Mouse (Mus musculus) intestine, embryonic 15.5 days (tissue): Measurements from ENCODE around the gene Shpk. TPM values are rescaled to one million over a fixed set of nuclear protein-coding genes. Genes with fewer than 3 reads are reported as not detected.

Source experiments
- ATAC-seq: fragments of 200-750 bp; cut with Nextera tagmentation; 2 replicates; pipeline ENCODE4 v1.8.0; 2017; ENCODE audit warnings: moderate TSS enrichment, moderate library complexity
- H3K27ac ChIP-seq: fragments of 300-500 bp; sonication (generic); 2 replicates; pipeline ENCODE4 v1.5.1; 2015; ENCODE audit warnings: mild to moderate bottlenecking, inconsistent platforms
- H3K27me3 ChIP-seq: fragments of 300-500 bp; sonication (generic); replicated peaks from 2 replicates; pipeline ENCODE4 v1.6.1; 2015; ENCODE audit warnings: inconsistent platforms
- H3K36me3 ChIP-seq: fragments of 300-500 bp; sonication (generic); 2 replicates; pipeline ENCODE4 v1.6.1; 2015; ENCODE audit warnings: inconsistent platforms
- H3K4me1 ChIP-seq: fragments of 300-500 bp; sonication (generic); replicated peaks from 2 replicates; pipeline ENCODE4 v1.6.1; 2015; ENCODE audit warnings: inconsistent platforms
- H3K4me2 ChIP-seq: fragments of 300-500 bp; sonication (generic); replicated peaks from 2 replicates; pipeline ENCODE4 v1.6.1; 2015; ENCODE audit warnings: mild to moderate bottlenecking, inconsistent platforms
- H3K4me3 ChIP-seq: fragments of 300-500 bp; sonication (generic); replicated peaks from 2 replicates; pipeline ENCODE4 v1.5.1; 2015; ENCODE audit warnings: inconsistent platforms
- H3K9ac ChIP-seq: fragments of 300-500 bp; sonication (generic); 2 replicates; pipeline ENCODE4 v1.6.1; 2015; ENCODE audit warnings: inconsistent platforms
- H3K9me3 ChIP-seq: fragments of 300-500 bp; sonication (generic); 2 replicates; pipeline ENCODE4 v1.6.1; 2016; ENCODE audit warnings: inconsistent platforms
- whole genome bisulfite sequencing: fragments of 180-500 bp; shearing (Covaris S2); methylation state at CpG from one replicate; pipeline ENCODE4 v1.1.7; 2015; 5-methylcytosine and 5-hydroxymethylcytosine counted together
- polyA plus RNA-seq: library from polyadenylated mRNA; unstranded; fragments of >200 nt; fragmentation: Nextera tagmentation; extraction: Ambion mirVana; gene quantifications from 2 replicates; pipeline ENCODE4 v1.2.1, GENCODE M21; 2015

Gene Shpk
- polyA plus RNA-seq: 6.2 and 8.1 TPM in 2 replicates

GRCm38 (mm10) chr11:73199230-73199712, at the start of gene Shpk:
Gene Shpk (plus strand): TSS chr11:73199460.
- no peaks in the 10 kb centered on the region for H3K36me3 ChIP-seq
- H3K27me3 ChIP-seq: no peaks in the 10 kb centered on the region
- H3K4me1 ChIP-seq: peaks cover 11% of the 10 kb centered on the region; the same call in 1 of the 2 replicates
- 0% methylated on average over 32 of the region's 32 CpGs for WGBS
- peak within 1 kb of the TSS; percentile 44; the same call in 1 of the 2 replicates for H3K27ac ChIP-seq
- H3K9ac ChIP-seq: peak within 1 kb of the TSS; percentile 81
- ATAC-seq: peak; percentile 99
- H3K9me3 ChIP-seq: no peaks in the 10 kb centered on the region
- peak within 1 kb of the TSS; percentile 98 for H3K4me2 ChIP-seq
- peak within 1 kb of the TSS; percentile 79 for H3K4me3 ChIP-seq

- 79% methylated on average over 6 of the region's 6 CpGs for WGBS
- no peaks in the 10 kb centered on the region for H3K9me3 ChIP-seq
Observed at GRCm38 (mm10) chr11:73155071-73155470, 44.2 kb upstream of the Shpk start.

GRCm38 (mm10) chr11:73159957-73160810, 39.1 kb upstream of the Shpk start, which contains the start of gene P2rx5:
Gene P2rx5 (plus strand): TSS chr11:73160421.
- peak; percentile 88 for ATAC-seq
- peak within 1 kb of the TSS; percentile 42 for H3K4me3 ChIP-seq
- no peaks in the 10 kb centered on the region for H3K36me3 ChIP-seq
- WGBS: 3% methylated on average over 49 of the region's 49 CpGs
- H3K9ac ChIP-seq: peak within 1 kb of the TSS; percentile 45; the same call in 1 of the 2 replicates
- no peaks in the 10 kb centered on the region for H3K9me3 ChIP-seq
- peaks cover 3% of the 10 kb centered on the region; the same call in 1 of the 2 replicates for H3K4me1 ChIP-seq
- peak within 1 kb of the TSS; percentile 88 for H3K4me2 ChIP-seq
- no peak within 1 kb of the TSS for H3K27ac ChIP-seq
- peaks cover 22% of the 10 kb centered on the region for H3K27me3 ChIP-seq

More at GRCm38 (mm10) chr11:73155071-73155470, 44.2 kb upstream of the Shpk start:
- H3K4me3 ChIP-seq: no peak overlapping the region
- H3K36me3 ChIP-seq: no peaks in the 10 kb centered on the region
- H3K4me1 ChIP-seq: no peaks in the 10 kb centered on the region; the same call in 1 of the 2 replicates
- H3K27me3 ChIP-seq: peaks cover 10% of the 10 kb centered on the region
- no peak overlapping the region for H3K9ac ChIP-seq
- no peak overlapping the region for H3K4me2 ChIP-seq
- no peak for ATAC-seq
- no peak overlapping the region for H3K27ac ChIP-seq

- Histone ChIP-seq H3K9ac (no peak overlapping the region), H3K4me1 (peaks cover 3% of the 10 kb centered on the region; the same call in 1 of the 2 replicates), H3K9me3 (no peaks in the 10 kb centered on the region), H3K27me3 (peaks cover 22% of the 10 kb centered on the region), H3K27ac (no peak overlapping the region), H3K4me2 (peak overlapping the region; percentile 88), H3K36me3 (no peaks in the 10 kb centered on the region), H3K4me3 (peak overlapping the region; percentile 42; the same call in 1 of the 2 replicates)
- 22% methylated on average over 6 of the region's 6 CpGs for WGBS
- peak; percentile 58; the same call in 1 of the 2 replicates for ATAC-seq
Observed at GRCm38 (mm10) chr11:73160811-73161200, 38.5 kb upstream of the Shpk start.

- no peak overlapping the region for H3K4me2 ChIP-seq
- no peaks in the 10 kb centered on the region for H3K36me3 ChIP-seq
- H3K9ac ChIP-seq: no peak overlapping the region
- no peaks in the 10 kb centered on the region for H3K9me3 ChIP-seq
- no peak overlapping the region for H3K4me3 ChIP-seq
- peaks cover 22% of the 10 kb centered on the region for H3K27me3 ChIP-seq
- H3K27ac ChIP-seq: no peak overlapping the region
- ATAC-seq: no peak
- H3K4me1 ChIP-seq: peaks cover 3% of the 10 kb centered on the region; the same call in 1 of the 2 replicates
- WGBS: 87% methylated on average over 4 of the region's 4 CpGs
Observed at GRCm38 (mm10) chr11:73161616-73162015, 37.6 kb upstream of the Shpk start.

- Histone ChIP-seq H3K36me3 (no peaks in the 10 kb centered on the region), H3K4me3 (no peak overlapping the region), H3K9me3 (no peaks in the 10 kb centered on the region), H3K4me2 (no peak overlapping the region), H3K27me3 (peaks cover 22% of the 10 kb centered on the region), H3K4me1 (peaks cover 3% of the 10 kb centered on the region; the same call in 1 of the 2 replicates), H3K27ac (no peak overlapping the region), H3K9ac (no peak overlapping the region)
- 56% methylated on average over 5 of the region's 5 CpGs for WGBS
- ATAC-seq: no peak
Observed at GRCm38 (mm10) chr11:73162284-73162683, 37.0 kb upstream of the Shpk start.

- H3K4me3 ChIP-seq: no peak overlapping the region
- no peak for ATAC-seq
- peaks cover 4% of the 10 kb centered on the region; the same call in 1 of the 2 replicates for H3K4me1 ChIP-seq
- no peaks in the 10 kb centered on the region for H3K27me3 ChIP-seq
- no peak overlapping the region for H3K9ac ChIP-seq
- 87% methylated on average over 8 of the region's 8 CpGs for WGBS
- no peaks in the 10 kb centered on the region for H3K36me3 ChIP-seq
- H3K27ac ChIP-seq: no peak overlapping the region
- H3K4me2 ChIP-seq: no peak overlapping the region
- H3K9me3 ChIP-seq: no peaks in the 10 kb centered on the region
Observed at GRCm38 (mm10) chr11:73168071-73168470, 31.2 kb upstream of the Shpk start.

- Histone ChIP-seq H3K36me3 (no peaks in the 10 kb centered on the region), H3K27me3 (no peaks in the 10 kb centered on the region), H3K4me3 (no peak overlapping the region), H3K4me2 (no peak overlapping the region), H3K9me3 (no peaks in the 10 kb centered on the region), H3K4me1 (peaks cover 4% of the 10 kb centered on the region; the same call in 1 of the 2 replicates), H3K9ac (no peak overlapping the region), H3K27ac (no peak overlapping the region)
- no peak for ATAC-seq
- 88% methylated on average over 6 of the region's 6 CpGs for WGBS
Observed at GRCm38 (mm10) chr11:73168576-73168975, 30.7 kb upstream of the Shpk start.

GRCm38 (mm10) chr11:73169231-73169630, 30.0 kb upstream of the Shpk start:
- ATAC-seq: peak; percentile 60; the same call in 1 of the 2 replicates
- no peak overlapping the region for H3K4me3 ChIP-seq
- 43% methylated on average over 4 of the region's 4 CpGs for WGBS

GRCm38 (mm10) chr11:73172186-73172585, 27.1 kb upstream of the Shpk start:
- Histone ChIP-seq H3K4me2 (no peak overlapping the region), H3K36me3 (peaks cover 3% of the 10 kb centered on the region; the same call in 1 of the 2 replicates), H3K27me3 (no peaks in the 10 kb centered on the region), H3K9me3 (no peaks in the 10 kb centered on the region), H3K4me1 (peaks cover 15% of the 10 kb centered on the region), H3K27ac (no peak overlapping the region), H3K4me3 (no peak overlapping the region), H3K9ac (no peak overlapping the region)
- WGBS: 38% methylated on average over 5 of the region's 5 CpGs
- ATAC-seq: no peak

More at GRCm38 (mm10) chr11:73169231-73169630, 30.0 kb upstream of the Shpk start:
- Histone ChIP-seq H3K27me3 (no peaks in the 10 kb centered on the region), H3K4me1 (peaks cover 4% of the 10 kb centered on the region; the same call in 1 of the 2 replicates), H3K27ac (no peak overlapping the region), H3K4me2 (no peak overlapping the region), H3K9me3 (no peaks in the 10 kb centered on the region), H3K9ac (no peak overlapping the region), H3K36me3 (peaks cover 3% of the 10 kb centered on the region; the same call in 1 of the 2 replicates)

GRCm38 (mm10) chr11:73175612-73176011, 23.6 kb upstream of the Shpk start:
- H3K4me3 ChIP-seq: peak overlapping the region; percentile 94
- H3K4me2 ChIP-seq: peak overlapping the region; percentile 78
- 0 out of 2 replicates have a peak overlapping the region, but pooled peaks have one; percentile 63 for H3K27ac ChIP-seq
- peaks cover 30% of the 10 kb centered on the region for H3K4me1 ChIP-seq
- H3K9me3 ChIP-seq: no peaks in the 10 kb centered on the region
- 28% methylated on average over 8 of the region's 8 CpGs for WGBS
- peak overlapping the region; percentile 74 for H3K9ac ChIP-seq
- peaks cover 3% of the 10 kb centered on the region; the same call in 1 of the 2 replicates for H3K36me3 ChIP-seq
- no peaks in the 10 kb centered on the region for H3K27me3 ChIP-seq
- ATAC-seq: peak; percentile 31

- Histone ChIP-seq H3K9ac (peak overlapping the region; percentile 74), H3K4me1 (peaks cover 30% of the 10 kb centered on the region), H3K9me3 (no peaks in the 10 kb centered on the region), H3K36me3 (peaks cover 3% of the 10 kb centered on the region; the same call in 1 of the 2 replicates), H3K27me3 (no peaks in the 10 kb centered on the region), H3K4me2 (peak overlapping the region; percentile 78), H3K4me3 (peak overlapping the region; percentile 94), H3K27ac (peak overlapping the region; percentile 63; the same call in 1 of the 2 replicates)
- under 1% methylated on average over 15 of the region's 15 CpGs for WGBS
- no peak for ATAC-seq
Observed at GRCm38 (mm10) chr11:73176186-73176585, 23.1 kb upstream of the Shpk start.
